Mouse (Mus musculus) midbrain, postnatal 0 days (tissue): Measurements from ENCODE around the gene Slc25a23. TPM values are rescaled to one million over a fixed set of nuclear protein-coding genes. Genes with fewer than 3 reads are reported as not detected.

Experiments used
- ATAC-seq: fragments of 200-750 bp; cut with Nextera tagmentation; 2 replicates; pipeline ENCODE4 v1.8.0; 2017; ENCODE audit warnings: moderate number of reproducible peaks, mild to moderate bottlenecking, moderate TSS enrichment, moderate library complexity; ENCODE audit not compliant: low FRiP score
- DNase-seq: peaks from one replicate; pipeline ENCODE4 v3.0.0-alpha.2; 2015; ENCODE audit warnings: low spot score
- H3K27ac ChIP-seq: fragments of 300-500 bp; sonication (generic); 2 replicates; pipeline ENCODE4 v1.5.1; 2014; ENCODE audit warnings: low read depth, mild to moderate bottlenecking, low read length, mixed read lengths
- H3K27me3 ChIP-seq: fragments of 300-500 bp; sonication (generic); 2 replicates; pipeline ENCODE4 v1.6.1; 2014; ENCODE audit warnings: low read length, control low read depth, mixed read lengths; ENCODE audit not compliant: insufficient read depth
- H3K36me3 ChIP-seq: fragments of 300-500 bp; sonication (generic); 2 replicates; pipeline ENCODE4 v1.6.1; 2014; ENCODE audit warnings: low read length, control low read depth, mixed read lengths; ENCODE audit not compliant: insufficient read depth
- H3K4me1 ChIP-seq: fragments of 300-500 bp; sonication (generic); 2 replicates; pipeline ENCODE4 v1.6.1; 2014; ENCODE audit warnings: mild to moderate bottlenecking, control low read depth, antibody characterized with exemption, low read length, mixed read lengths; ENCODE audit not compliant: insufficient read depth
- H3K4me2 ChIP-seq: fragments of 300-500 bp; sonication (generic); 2 replicates; pipeline ENCODE4 v1.6.1; 2014; ENCODE audit warnings: low read depth, mild to moderate bottlenecking, low read length, mixed read lengths; ENCODE audit not compliant: poor library complexity, severe bottlenecking
- H3K4me3 ChIP-seq: fragments of 300-500 bp; sonication (generic); 2 replicates; pipeline ENCODE4 v1.5.1; 2014; ENCODE audit warnings: low read depth, mild to moderate bottlenecking, low read length, moderate library complexity
- H3K9ac ChIP-seq: fragments of 300-500 bp; sonication (generic); replicated peaks from 2 replicates; pipeline ENCODE4 v1.6.1; 2014; ENCODE audit warnings: mild to moderate bottlenecking, low read length, moderate library complexity, mixed read lengths; ENCODE audit not compliant: poor library complexity, severe bottlenecking
- H3K9me3 ChIP-seq: fragments of 300-500 bp; sonication (generic); 2 replicates; pipeline ENCODE4 v1.6.1; 2016; ENCODE audit warnings: low read length, control low read depth
- CTCF ChIP-seq: IDR thresholded peaks from 2 replicates; pipeline ENCODE4 v1.5.1; 2016; ENCODE audit warnings: antibody characterized with exemption, mild to moderate bottlenecking
- WGBS: fragments of 180-500 bp; shearing (Covaris S2); extraction: QIAGEN DNeasy Blood & Tissue Kit; methylation state at CpG from one replicate; pipeline ENCODE4 v1.1.7; 2014; 5-methylcytosine and 5-hydroxymethylcytosine counted together
- polyA plus RNA-seq: library from polyadenylated mRNA; unstranded; fragments of >200 nt; fragmentation: Nextera tagmentation; extraction: Ambion mirVana; gene quantifications from 2 replicates; pipeline ENCODE4 v1.2.1, GENCODE M21; 2015
- total RNA-seq: library from RNA; depleted of rRNA; stranded (reverse); fragments of >200 nt; gene quantifications from 2 replicates; pipeline ENCODE4 v1.2.3, GENCODE M21; 2014

Gene Slc25a23
- total and polyA plus RNA-seq, 2 experiments from 2014 or later, result 44.5 to 146 TPM

DNA sequence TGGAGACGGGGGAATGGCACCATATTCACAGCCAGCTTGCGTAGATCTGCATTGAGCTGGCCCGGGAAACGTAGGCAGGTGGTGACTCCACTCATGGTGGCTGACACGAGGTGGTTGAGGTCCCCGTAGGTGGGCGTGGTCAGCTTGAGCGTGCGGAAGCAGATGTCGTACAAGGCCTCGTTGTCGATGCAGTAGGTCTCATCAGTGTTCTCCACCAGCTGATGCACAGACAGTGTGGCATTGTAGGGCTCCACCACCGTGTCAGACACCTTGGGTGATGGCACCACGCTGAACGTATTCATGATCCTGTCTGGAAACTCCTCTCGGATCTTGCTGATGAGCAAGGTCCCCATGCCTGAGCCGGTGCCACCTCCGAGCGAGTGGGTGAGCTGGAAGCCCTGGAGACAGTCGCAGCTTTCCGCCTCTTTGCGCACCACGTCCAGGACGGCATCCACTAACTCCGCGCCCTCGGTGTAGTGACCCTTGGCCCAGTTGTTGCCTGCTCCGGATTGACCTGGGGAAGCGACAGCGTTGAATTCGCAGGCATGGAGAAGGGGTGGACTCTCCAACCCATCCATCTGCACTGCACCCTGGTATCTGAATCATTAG, 21.7 kb upstream of the Slc25a23 start:
- Histone ChIP-seq H3K4me1 (peaks cover 10% of the 10 kb centered on the region), H3K4me3 (no peak overlapping the region), H3K4me2 (no peak overlapping the region), H3K27ac (no peak overlapping the region), H3K27me3 (no peaks in the 10 kb centered on the region), H3K9ac (no peak overlapping the region), H3K36me3 (peaks cover 33% of the 10 kb centered on the region), H3K9me3 (no peaks in the 10 kb centered on the region)
- TF ChIP-seq CTCF, result no peak
- DNase-seq (no peak), ATAC-seq (no peak)
- WGBS, result 95% methylated on average over 31 of the region's 31 CpGs

GRCm38 (mm10) chr17:57079919-57080318, 20.3 kb upstream of the Slc25a23 start:
- no peak for TF ChIP-seq CTCF
- DNase-seq (no peak), ATAC-seq (no peak)
- Histone ChIP-seq H3K9ac (no peak overlapping the region), H3K4me3 (no peak overlapping the region), H3K36me3 (peaks cover 33% of the 10 kb centered on the region), H3K4me2 (no peak overlapping the region), H3K27me3 (no peaks in the 10 kb centered on the region), H3K9me3 (no peaks in the 10 kb centered on the region), H3K4me1 (0 out of 2 replicates have a peak, but pooled peaks cover 4% of the 10 kb centered on the region), H3K27ac (no peak overlapping the region)
- 73% methylated on average over 3 of the region's 3 CpGs for WGBS

- no peaks in the 10 kb centered on the region for H3K27me3 ChIP-seq
- no peak within 1 kb of the TSS for H3K4me2 ChIP-seq
- TF ChIP-seq CTCF, result no peak
- no peaks in the 10 kb centered on the region for H3K9me3 ChIP-seq
- no peak within 1 kb of the TSS for H3K9ac ChIP-seq
- peaks cover 22% of the 10 kb centered on the region for H3K36me3 ChIP-seq
- no peaks in the 10 kb centered on the region for H3K4me1 ChIP-seq
- H3K4me3 ChIP-seq, result no peak within 1 kb of the TSS
- ATAC-seq, result no peak
- WGBS, result 61% methylated on average over 6 of the region's 6 CpGs
- H3K27ac ChIP-seq, result no peak within 1 kb of the TSS
- no peak for DNase-seq
Measured at GRCm38 (mm10) chr17:57078336-57078735, 18.7 kb upstream of the Slc25a23 start, which contains the start of gene Dennd1c. Gene Dennd1c (minus strand): TSS chr17:57078514.

DNA sequence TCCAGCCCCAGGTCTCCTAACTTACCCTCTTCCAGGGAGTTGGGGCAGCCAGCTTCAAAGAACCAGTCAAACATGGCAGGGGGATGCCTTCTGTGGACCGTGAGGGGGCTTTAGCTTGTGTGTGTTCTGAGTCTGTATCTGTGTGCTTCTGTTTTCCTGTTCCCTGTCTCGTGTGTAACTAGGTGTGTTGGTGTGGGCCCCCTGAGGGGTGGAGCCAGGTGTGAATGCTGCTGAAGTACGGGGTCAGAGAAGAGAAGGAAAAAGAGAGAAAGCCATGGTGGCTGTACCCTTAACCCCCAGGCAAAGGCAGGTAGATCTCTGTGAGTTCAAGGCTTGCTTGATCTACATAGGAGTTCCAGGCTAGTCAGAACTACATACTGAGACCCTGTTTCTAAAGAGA, 17.3 kb upstream of the Slc25a23 start:
- Histone ChIP-seq H3K9ac (no peak overlapping the region), H3K27me3 (no peaks in the 10 kb centered on the region), H3K27ac (no peak overlapping the region), H3K36me3 (peaks cover 22% of the 10 kb centered on the region), H3K4me1 (no peaks in the 10 kb centered on the region), H3K9me3 (no peaks in the 10 kb centered on the region), H3K4me3 (no peak overlapping the region), H3K4me2 (no peak overlapping the region)
- 79% methylated on average over 3 of the region's 3 CpGs for WGBS
- no peak for ATAC-seq
- no peak for TF ChIP-seq CTCF
- DNase-seq, result no peak

DNA sequence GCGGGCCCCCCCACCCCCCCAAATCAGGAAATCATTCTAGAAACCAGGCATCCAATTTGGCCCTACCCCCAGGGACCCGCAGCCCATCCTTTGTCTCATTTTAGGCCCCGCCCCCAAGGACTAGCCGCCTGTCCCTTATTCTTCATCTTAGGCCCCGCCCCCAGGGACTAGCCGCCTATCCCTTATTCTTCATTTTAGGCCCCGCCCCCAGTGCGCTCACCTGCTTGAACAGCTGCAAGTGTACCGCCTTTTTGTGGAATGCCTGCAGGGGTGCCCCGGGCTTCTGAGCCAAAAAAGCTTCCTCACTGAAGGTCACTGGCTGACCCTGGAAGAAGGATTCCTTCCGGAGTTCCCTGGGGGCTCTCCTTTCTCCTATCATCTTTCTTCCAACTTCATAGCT, 11.0 kb upstream of the Slc25a23 start:
- Histone ChIP-seq H3K9me3 (no peaks in the 10 kb centered on the region), H3K27ac (no peak overlapping the region), H3K36me3 (no peaks in the 10 kb centered on the region), H3K4me1 (no peaks in the 10 kb centered on the region), H3K4me3 (peak overlapping the region; percentile 12; the same call in 1 of the 2 replicates), H3K9ac (no peak overlapping the region), H3K4me2 (peak overlapping the region; percentile 16), H3K27me3 (no peaks in the 10 kb centered on the region)
- no peak for TF ChIP-seq CTCF
- ATAC-seq (peak; percentile 38; the same call in 1 of the 2 replicates), DNase-seq (peak; percentile 49)
- WGBS, result 8% methylated on average over 10 of the region's 11 CpGs

GRCm38 (mm10) chr17:57070272-57070671, 10.6 kb upstream of the Slc25a23 start:
- Histone ChIP-seq H3K9me3 (no peaks in the 10 kb centered on the region), H3K4me2 (peak overlapping the region; percentile 16), H3K36me3 (no peaks in the 10 kb centered on the region), H3K27me3 (no peaks in the 10 kb centered on the region), H3K27ac (no peak overlapping the region), H3K4me3 (peak overlapping the region; percentile 12; the same call in 1 of the 2 replicates), H3K4me1 (no peaks in the 10 kb centered on the region), H3K9ac (no peak overlapping the region)
- DNase-seq (no peak), ATAC-seq (no peak)
- no peak for TF ChIP-seq CTCF
- 11% methylated on average over 9 of the region's 9 CpGs for WGBS
